Mouse (Mus musculus): ENCODE measurements around the gene Cdh4.

DNA sequence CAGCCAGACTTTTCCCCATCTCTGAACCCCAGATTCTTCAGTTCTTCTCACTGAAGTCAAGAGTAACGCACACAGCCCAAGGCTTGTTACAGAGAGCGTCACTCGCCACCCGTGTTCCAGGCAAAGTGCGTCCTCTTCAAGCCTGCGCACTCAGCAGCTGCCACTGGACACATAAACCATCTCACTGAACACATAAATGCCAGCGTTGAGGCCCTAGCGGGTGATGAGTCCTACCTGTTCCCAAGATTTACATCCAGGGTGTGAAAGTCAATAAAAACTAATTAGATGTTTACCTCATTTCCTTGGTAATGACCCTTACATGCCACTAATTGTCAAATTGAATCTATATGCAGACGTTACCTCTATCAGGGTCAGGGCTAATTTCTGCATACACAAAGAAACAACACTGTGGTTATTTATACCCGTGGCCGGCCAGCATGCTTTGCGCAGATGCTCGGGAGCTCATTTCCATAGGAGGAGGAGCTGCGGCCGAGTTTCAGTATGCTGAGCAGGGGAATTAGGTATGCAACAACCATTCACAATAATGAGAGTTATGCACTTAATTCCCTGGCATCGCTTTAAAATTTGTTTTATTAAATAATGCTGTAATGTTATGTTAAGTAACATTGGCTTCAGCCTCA is 25.5 kb upstream of the Cdh4 start:
- TF ChIP-seq MAFK (IDR thresholded peaks at IDR 0.05; ENCODE audit: insufficient read depth, low read depth, low read length) (no peak), ZC3H11A (IDR thresholded peaks at IDR 0.05; ENCODE audit: borderline replicate concordance, low read depth, low read length) (no peak), CHD2 (IDR thresholded peaks at IDR 0.05; ENCODE audit: low read depth, low read length) (no peak), HCFC1 (IDR thresholded peaks at IDR 0.05; ENCODE audit: borderline replicate concordance, insufficient read depth, low read length) (no peak)
